Mouse (Mus musculus) heart, embryonic 11.5 days (tissue): Measurements from ENCODE around the gene Golim4. TPM values are rescaled to one million over a fixed set of nuclear protein-coding genes. Genes with fewer than 3 reads are reported as not detected.

ENCODE experiments used
- ATAC-seq: fragments of 200-750 bp; cut with Nextera tagmentation; replicated peaks from 2 replicates; pipeline ENCODE4 v1.8.0; 2017; ENCODE audit warnings: moderate library complexity; ENCODE audit not compliant: insufficient number of reproducible peaks, low FRiP score, low TSS enrichment
- H3K27ac ChIP-seq: fragments of 300-500 bp; sonication (generic); 2 replicates; pipeline ENCODE4 v1.5.1; 2014; ENCODE audit warnings: mild to moderate bottlenecking, low read depth, low read length
- H3K27me3 ChIP-seq: fragments of 300-500 bp; sonication (generic); 2 replicates; pipeline ENCODE4 v1.6.1; 2014; ENCODE audit warnings: mild to moderate bottlenecking, low read length, mixed read lengths; ENCODE audit not compliant: control insufficient read depth, insufficient read depth
- H3K36me3 ChIP-seq: fragments of 300-500 bp; sonication (generic); 2 replicates; pipeline ENCODE4 v1.6.1; 2014; ENCODE audit warnings: mild to moderate bottlenecking, low read length, moderate library complexity, mixed read lengths; ENCODE audit not compliant: control insufficient read depth, insufficient read depth
- H3K4me1 ChIP-seq: fragments of 300-500 bp; sonication (generic); 2 replicates; pipeline ENCODE4 v1.6.1; 2014; ENCODE audit warnings: low read length; ENCODE audit not compliant: control insufficient read depth, insufficient read depth
- H3K4me2 ChIP-seq: fragments of 300-500 bp; sonication (generic); 2 replicates; pipeline ENCODE4 v1.6.1; 2014; ENCODE audit warnings: mild to moderate bottlenecking, moderate library complexity
- H3K4me3 ChIP-seq: fragments of 300-500 bp; sonication (generic); 2 replicates; pipeline ENCODE4 v1.5.1; 2014; ENCODE audit warnings: low read depth, low read length
- H3K9ac ChIP-seq: fragments of 300-500 bp; sonication (generic); 2 replicates; pipeline ENCODE4 v1.6.1; 2014; ENCODE audit warnings: mild to moderate bottlenecking, low read depth, low read length, moderate library complexity
- H3K9me3 ChIP-seq: fragments of 300-500 bp; sonication (generic); replicated peaks from 2 replicates; pipeline ENCODE4 v1.6.1; 2016; ENCODE audit warnings: low read length; ENCODE audit not compliant: control insufficient read depth
- WGBS: fragments of 180-500 bp; shearing (Covaris S2); extraction: QIAGEN DNeasy Blood & Tissue Kit; methylation state at CpG from one replicate; pipeline ENCODE4 v1.1.7; 2014; ENCODE audit not compliant: insufficient replicate concordance; 5-methylcytosine and 5-hydroxymethylcytosine counted together
- polyA plus RNA-seq: library from polyadenylated mRNA; unstranded; fragments of >200 nt; fragmentation: Nextera tagmentation; extraction: Ambion mirVana; gene quantifications from 2 replicates; pipeline ENCODE4 v1.2.1, GENCODE M21; 2014

Golim4 gene
- polyA plus RNA-seq, 1 experiment from 2014 or later: 40.4 TPM

DNA sequence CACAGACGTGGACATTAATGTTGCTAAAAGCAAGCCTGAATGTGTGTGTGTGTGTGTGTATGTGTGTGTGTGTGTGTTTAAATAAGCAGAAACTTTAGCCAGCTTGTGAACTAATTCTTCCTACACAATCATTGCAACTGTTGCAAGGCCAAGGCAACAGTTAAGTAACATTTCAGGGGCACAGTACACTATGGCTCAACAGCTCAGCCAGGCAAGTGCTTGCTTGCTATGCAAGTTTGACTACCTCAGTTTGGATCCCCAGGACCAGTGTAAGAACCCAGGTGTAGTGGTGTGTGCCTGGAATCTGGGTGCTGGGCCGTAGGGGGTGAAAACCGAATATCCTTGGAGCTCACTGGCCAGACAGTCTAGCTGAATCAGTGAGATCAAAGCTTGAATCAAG lies 2.6 kb downstream of the Golim4 start:
- peak overlapping the region; percentile 21; the same call in 1 of the 2 replicates for H3K4me3 ChIP-seq
- H3K9me3 ChIP-seq: no peaks in the 10 kb centered on the region
- H3K9ac ChIP-seq: no peak overlapping the region
- ATAC-seq: no peak
- H3K4me2 ChIP-seq: peak overlapping the region; percentile 90
- WGBS: 67% methylated on average over 3 of the region's 3 CpGs
- H3K36me3 ChIP-seq: no peaks in the 10 kb centered on the region
- peaks cover 21% of the 10 kb centered on the region for H3K4me1 ChIP-seq
- no peak overlapping the region for H3K27ac ChIP-seq
- H3K27me3 ChIP-seq: no peaks in the 10 kb centered on the region

DNA sequence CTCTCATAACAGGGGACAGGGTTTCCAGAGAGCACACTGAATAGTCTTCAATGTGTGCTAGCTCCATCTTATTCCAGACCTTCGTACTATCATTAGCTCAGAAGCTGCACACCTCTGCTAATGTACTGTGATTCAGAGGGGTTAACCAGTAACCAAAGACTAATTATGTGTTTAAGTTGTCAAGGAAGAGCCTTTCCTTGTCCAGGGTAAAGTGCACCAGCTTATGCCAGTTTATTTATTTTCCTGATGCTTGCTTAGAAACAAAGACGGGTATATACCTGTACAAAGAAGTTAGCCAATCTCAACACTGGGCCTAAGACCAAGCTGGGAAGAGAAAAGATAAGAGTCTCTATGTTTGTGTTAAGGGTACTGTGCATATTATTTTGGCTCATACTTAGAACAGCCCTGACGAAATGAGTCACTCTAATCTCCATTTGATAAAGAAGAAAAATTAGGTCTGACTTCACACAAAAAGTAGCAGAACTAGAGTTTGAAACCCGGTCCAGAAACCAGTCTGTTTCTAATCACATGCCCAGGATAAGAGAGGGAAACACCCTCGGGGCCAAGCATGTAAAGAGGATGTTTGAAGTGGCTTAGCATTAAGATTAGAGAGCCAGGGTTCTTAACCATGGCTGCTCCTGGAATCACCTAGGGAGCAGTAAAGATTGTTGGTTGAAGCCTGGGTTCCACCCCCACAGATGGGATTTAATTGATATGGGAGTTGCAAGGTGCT lies 4.3 kb downstream of the Golim4 start:
- Histone ChIP-seq H3K4me1 (peaks cover 28% of the 10 kb centered on the region), H3K36me3 (no peaks in the 10 kb centered on the region), H3K27me3 (no peaks in the 10 kb centered on the region), H3K27ac (peak overlapping the region; percentile 12; the same call in 1 of the 2 replicates), H3K4me2 (peak overlapping the region; percentile 42), H3K9me3 (no peaks in the 10 kb centered on the region), H3K4me3 (no peak overlapping the region), H3K9ac (no peak overlapping the region)
- ATAC-seq: no peak
- WGBS: 26% methylated on average over 5 of the region's 5 CpGs

DNA sequence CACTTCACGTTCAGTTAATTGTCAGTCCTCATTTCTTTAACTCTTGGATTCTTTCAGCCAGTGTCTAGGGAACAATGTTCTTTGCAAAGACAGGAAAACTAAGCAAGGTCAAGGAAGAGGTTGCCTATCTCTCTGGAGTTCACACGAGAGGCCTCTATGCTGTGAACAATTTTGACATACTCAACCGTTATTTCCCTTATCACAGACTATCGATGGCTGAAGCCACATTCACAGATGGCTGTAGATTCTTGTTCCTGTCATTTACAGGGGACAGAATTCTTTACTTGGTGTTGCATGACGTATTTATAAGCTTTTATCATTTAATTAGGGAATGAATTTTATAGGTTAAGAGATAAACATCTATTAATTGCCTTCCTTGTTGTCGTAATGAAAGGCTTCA lies 5.9 kb downstream of the Golim4 start:
- Histone ChIP-seq H3K27me3 (no peaks in the 10 kb centered on the region), H3K4me3 (no peak overlapping the region), H3K9ac (no peak overlapping the region), H3K27ac (no peak overlapping the region), H3K4me2 (no peak overlapping the region), H3K4me1 (peaks cover 28% of the 10 kb centered on the region), H3K9me3 (no peaks in the 10 kb centered on the region), H3K36me3 (no peaks in the 10 kb centered on the region)
- 64% methylated on average over 6 of the region's 6 CpGs for WGBS
- ATAC-seq: no peak

DNA sequence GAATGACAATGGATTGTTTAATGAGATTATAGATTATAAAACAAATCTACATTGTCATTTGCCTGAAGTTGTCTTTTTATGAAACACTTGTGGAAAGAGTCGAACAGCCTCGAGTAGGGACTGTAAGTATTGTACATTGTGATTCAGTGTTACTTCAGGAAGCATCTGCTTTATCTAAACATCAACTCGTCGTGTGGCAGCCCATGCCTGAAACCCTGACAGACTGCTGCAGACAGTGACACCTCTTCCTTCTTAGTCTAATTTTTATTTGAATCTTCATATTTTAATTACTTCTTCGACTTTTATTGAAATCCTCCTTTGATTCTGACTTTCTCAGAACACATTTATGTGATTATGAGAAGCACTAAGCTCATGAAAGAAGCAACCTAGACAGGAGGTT lies 7.4 kb downstream of the Golim4 start:
- Histone ChIP-seq H3K27ac (no peak overlapping the region), H3K9ac (no peak overlapping the region), H3K36me3 (peaks cover 2% of the 10 kb centered on the region; the same call in 1 of the 2 replicates), H3K9me3 (no peaks in the 10 kb centered on the region), H3K4me2 (no peak overlapping the region), H3K4me1 (peaks cover 27% of the 10 kb centered on the region), H3K27me3 (no peaks in the 10 kb centered on the region), H3K4me3 (no peak overlapping the region)
- ATAC-seq: no peak
- 44% methylated on average over 5 of the region's 5 CpGs for WGBS

DNA sequence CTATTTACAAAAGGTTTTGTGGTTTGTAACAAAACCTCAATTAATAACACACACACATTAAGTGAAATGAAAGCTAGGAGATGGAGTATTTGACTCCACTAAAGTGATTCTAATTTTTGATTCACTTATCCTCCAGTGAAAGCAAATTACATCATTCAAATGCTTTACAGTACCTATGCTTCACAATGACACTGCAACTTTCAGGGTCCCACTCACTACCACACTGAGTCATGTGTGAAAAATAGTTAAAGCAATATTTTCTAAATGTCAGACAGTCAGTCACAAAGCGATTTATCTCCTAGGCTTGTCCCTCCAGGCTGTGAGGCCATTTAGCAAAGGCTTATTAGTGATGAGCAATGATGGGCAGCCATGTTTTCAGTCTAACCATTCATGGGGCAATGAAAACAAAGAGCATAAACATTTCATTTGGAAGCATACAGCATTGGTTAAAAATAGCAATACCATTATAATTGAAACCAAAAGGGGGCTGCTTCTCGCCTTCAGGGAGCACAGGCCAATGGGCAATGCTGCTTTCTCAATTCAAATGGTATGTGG lies 8.1 kb downstream of the Golim4 start:
- H3K36me3 ChIP-seq: peaks cover 2% of the 10 kb centered on the region; the same call in 1 of the 2 replicates
- H3K27me3 ChIP-seq: no peaks in the 10 kb centered on the region
- no peak overlapping the region for H3K4me3 ChIP-seq
- WGBS: 75% methylated on average over 2 of the region's 2 CpGs
- H3K9ac ChIP-seq: no peak overlapping the region
- no peak overlapping the region for H3K4me2 ChIP-seq
- H3K27ac ChIP-seq: no peak overlapping the region
- H3K4me1 ChIP-seq: peaks cover 22% of the 10 kb centered on the region
- H3K9me3 ChIP-seq: no peaks in the 10 kb centered on the region
- ATAC-seq: no peak

DNA sequence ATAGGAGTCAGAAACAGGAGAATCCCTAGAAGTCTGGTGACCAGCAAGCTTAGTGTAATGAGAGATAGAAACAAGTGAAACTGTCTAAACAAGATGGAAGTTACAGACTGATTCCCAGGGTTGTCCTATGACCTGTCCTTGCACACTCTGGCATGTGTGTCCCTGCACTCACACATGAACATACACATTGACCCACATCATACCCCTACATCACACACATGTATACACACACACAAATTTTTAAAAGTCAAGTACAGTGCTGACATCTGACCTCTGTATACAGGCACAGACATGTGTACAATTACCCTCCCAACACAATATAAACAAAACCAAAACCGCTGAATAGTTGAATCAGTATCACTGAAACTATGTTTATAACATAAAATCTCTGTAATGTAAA lies 8.7 kb downstream of the Golim4 start:
- no peaks in the 10 kb centered on the region for H3K9me3 ChIP-seq
- H3K4me1 ChIP-seq: peaks cover 19% of the 10 kb centered on the region
- H3K9ac ChIP-seq: no peak overlapping the region
- 87% methylated on average over 1 of the region's 1 CpGs for WGBS
- no peak overlapping the region for H3K4me3 ChIP-seq
- no peaks in the 10 kb centered on the region for H3K27me3 ChIP-seq
- H3K4me2 ChIP-seq: no peak overlapping the region
- H3K27ac ChIP-seq: no peak overlapping the region
- peaks cover 2% of the 10 kb centered on the region; the same call in 1 of the 2 replicates for H3K36me3 ChIP-seq
- no peak for ATAC-seq

DNA sequence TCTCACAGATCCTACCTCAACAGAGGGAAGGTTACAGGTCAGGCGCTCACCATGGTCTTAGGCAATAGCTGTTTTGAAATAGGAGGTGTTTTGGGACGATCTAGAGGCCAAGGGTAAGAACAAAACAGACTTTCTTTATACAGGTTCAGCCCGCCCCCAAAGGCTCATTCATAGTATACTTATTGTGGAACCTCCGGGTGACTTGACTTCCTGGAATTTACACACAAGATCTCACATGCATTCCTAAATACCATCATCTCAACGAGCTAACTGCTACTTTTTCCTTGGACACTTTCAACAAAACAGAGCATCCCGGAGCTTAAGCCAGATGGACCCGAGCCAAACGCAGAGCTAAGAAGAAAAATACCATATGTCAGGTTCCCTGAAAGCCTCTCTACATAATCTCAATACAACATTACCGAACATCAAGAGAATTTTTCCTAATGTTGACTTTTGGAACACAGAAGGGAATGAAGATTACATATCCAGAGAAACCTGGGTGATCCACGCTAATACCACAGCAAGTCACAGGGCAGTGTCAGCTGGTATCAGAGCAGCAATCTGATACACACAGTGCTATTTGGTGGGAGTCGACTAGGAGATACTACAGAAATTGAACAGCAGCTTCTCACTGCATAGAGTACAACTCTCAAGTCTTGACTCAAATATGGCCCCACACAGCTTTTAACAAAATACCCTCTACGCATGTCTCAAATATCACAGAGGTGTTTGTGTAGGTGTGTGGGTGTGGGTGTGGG lies 14.3 kb downstream of the Golim4 start:
- Histone ChIP-seq H3K27ac (0 out of 2 replicates have a peak overlapping the region, but pooled peaks have one; percentile 8), H3K27me3 (no peaks in the 10 kb centered on the region), H3K9ac (no peak overlapping the region), H3K9me3 (no peaks in the 10 kb centered on the region), H3K4me3 (no peak overlapping the region), H3K4me1 (peaks cover 12% of the 10 kb centered on the region), H3K36me3 (peaks cover 2% of the 10 kb centered on the region; the same call in 1 of the 2 replicates), H3K4me2 (no peak overlapping the region)
- WGBS: 59% methylated on average over 12 of the region's 12 CpGs
- 0 out of 2 replicates have a peak, but pooled peaks have one; percentile 14 for ATAC-seq

DNA sequence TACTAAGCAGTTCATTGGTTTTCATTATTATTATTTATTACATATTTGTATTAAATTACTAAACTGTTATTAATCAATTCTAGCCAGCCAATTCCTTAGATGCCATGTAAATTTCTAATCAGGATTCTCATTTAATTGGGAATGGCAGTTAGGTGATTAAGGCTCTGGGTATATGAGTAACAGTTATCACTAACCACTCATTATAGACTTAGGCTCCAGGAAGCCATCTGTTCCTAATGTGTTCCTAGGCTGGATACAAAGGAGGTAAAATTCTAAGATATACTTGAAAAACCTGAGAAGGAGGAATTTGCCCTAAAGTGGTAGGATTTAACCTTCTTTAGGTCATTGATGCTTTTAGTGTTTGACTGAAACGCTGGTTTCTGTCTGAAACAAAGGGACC lies 14.9 kb downstream of the Golim4 start:
- no peak overlapping the region for H3K4me3 ChIP-seq
- no peaks in the 10 kb centered on the region for H3K27me3 ChIP-seq
- ATAC-seq: no peak
- peaks cover 12% of the 10 kb centered on the region for H3K4me1 ChIP-seq
- H3K27ac ChIP-seq: no peak overlapping the region
- 76% methylated on average over 1 of the region's 1 CpGs for WGBS
- H3K4me2 ChIP-seq: no peak overlapping the region
- peaks cover 2% of the 10 kb centered on the region; the same call in 1 of the 2 replicates for H3K36me3 ChIP-seq
- no peaks in the 10 kb centered on the region for H3K9me3 ChIP-seq
- no peak overlapping the region for H3K9ac ChIP-seq
